Mouse (Mus musculus): ENCODE measurements at regions not wholly inside any gene's neighbourhood (a gene's known extent, or its start where the extent isn't known, plus 50 kb on each side); places are given as distances from the start of the nearest gene placed in this dataset.

- DNase-seq = no peak
Measured at GRCm38 (mm10) chr3:139135371-139135770, 60.4 kb upstream of the Rap1gds1 start.

GRCm38 (mm10) chr3:139136044-139136443, 61.0 kb upstream of the Rap1gds1 start:
- no peak for DNase-seq

- peak; percentile 40 to 55 for DNase-seq
Measured at GRCm38 (mm10) chr3:139152654-139153053, 52.8 kb upstream of the Stpg2 start.

GRCm38 (mm10) chr3:139154294-139154693, 51.2 kb upstream of the Stpg2 start:
- DNase-seq = no peak

Measured in cerebellum, postnatal 14 days (tissue).